ENCODE assay signal across 13 mouse cellular contexts in the genomic region with DNA sequence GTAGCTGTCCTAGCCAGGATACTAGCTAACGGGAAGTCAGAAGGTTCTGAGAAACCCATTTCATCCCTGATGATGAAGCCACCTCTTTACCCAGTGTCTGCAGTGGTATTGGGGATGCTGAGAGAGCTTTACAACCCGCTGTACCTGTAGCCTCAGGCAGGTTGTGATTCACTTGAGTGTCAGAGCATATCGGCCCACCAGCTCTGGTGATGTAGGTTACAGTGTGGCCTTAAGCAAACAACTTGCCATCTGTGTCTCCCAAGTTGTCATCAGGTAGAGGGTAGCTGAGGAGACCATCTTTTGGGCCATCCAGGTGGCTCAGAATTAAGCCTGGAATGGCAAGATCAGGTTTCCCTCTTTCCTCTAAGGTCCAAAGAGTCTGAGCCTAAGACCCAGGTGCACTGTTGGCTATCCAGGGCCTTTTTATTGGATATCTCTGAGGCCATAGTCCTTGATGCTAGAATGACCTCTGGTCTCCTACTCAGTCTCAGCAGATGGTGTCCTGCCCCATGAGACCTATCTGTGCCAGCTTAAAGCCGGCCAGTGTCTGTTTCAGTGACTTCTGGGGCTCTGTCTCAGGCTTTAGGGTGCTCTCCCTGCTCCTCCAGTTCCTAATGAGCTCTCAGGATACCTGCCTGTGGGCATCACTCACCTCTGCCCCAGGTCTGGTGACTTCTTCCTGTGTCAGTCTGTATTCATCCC. TPM values are rescaled to one million over a fixed set of nuclear protein-coding genes. Genes with fewer than 3 reads are reported as not detected.
DNase-seq lines count a peak whose midpoint lies in the region; ATAC-seq and TF ChIP-seq lines count a peak whose summit lies in the region.
"Had no signal": no experiment of that assay in that cellular context is flagged by ENCODE, and none has a peak within 500 bp of the region (broad histone marks: within the 10 kb centered on the region; RNA-seq: fewer than 3 reads in every experiment).

No protein-coding gene starts in this region.

- no peak for TF ChIP-seq POLR2A in myocyte (IDR thresholded peaks at IDR 0.05; ENCODE audit: insufficient read length, low read depth)

- H3K4me3 ChIP-seq in intestine, embryonic 15.5 days (replicated peaks): no peak overlapping the region
- no peak overlapping the region for H3K4me3 ChIP-seq in intestine, postnatal 0 days (ENCODE audit: low read depth, low read length)
- no peak overlapping the region for H3K4me3 ChIP-seq in embryonic facial prominence, embryonic 10.5 days
- H3K4me3 ChIP-seq in myocyte: no peak overlapping the region
- H3K4me3 ChIP-seq in forebrain, embryonic 11.5 days (ENCODE audit: low read depth, low read length): no peak overlapping the region
- H3K4me3 ChIP-seq: forebrain, embryonic 13.5 days; heart, embryonic 12.5 days; hindbrain, embryonic 10.5 days had no signal

- H3ac ChIP-seq in myocyte (ENCODE audit: control insufficient read depth, insufficient read length): no peak overlapping the region

- peaks cover 14% of the 10 kb centered on the region; the same call in 1 of the 2 replicates for H3K36me3 ChIP-seq in intestine, embryonic 15.5 days
- peaks cover 18% of the 10 kb centered on the region; the same call in 1 of the 2 replicates for H3K36me3 ChIP-seq in intestine, postnatal 0 days (ENCODE audit: control insufficient read depth, insufficient read depth)
- H3K36me3 ChIP-seq in embryonic facial prominence, embryonic 10.5 days (replicated peaks): peaks cover 45% of the 10 kb centered on the region
- peaks cover 4% of the 10 kb centered on the region for H3K36me3 ChIP-seq in myocyte (ENCODE audit: control insufficient read depth, insufficient read depth)
- H3K36me3 ChIP-seq in forebrain, embryonic 11.5 days (ENCODE audit: control insufficient read depth, insufficient read depth, low read length): peaks cover 3% of the 10 kb centered on the region; the same call in 1 of the 2 replicates

- no peak for TF ChIP-seq CTCF in intestine, postnatal 0 days (IDR thresholded peaks at IDR 0.05; ENCODE audit: low read depth)

- H3K79me2 ChIP-seq in myocyte (ENCODE audit: control insufficient read depth, insufficient read depth): no peaks in the 10 kb centered on the region

- ATAC-seq in intestine, embryonic 15.5 days: no peak
- ATAC-seq in intestine, postnatal 0 days: no peak
- ATAC-seq in forebrain, embryonic 11.5 days (replicated peaks; ENCODE audit: low FRiP score): no peak
- ATAC-seq: forebrain, embryonic 13.5 days had no signal

- 0 out of 2 replicates have a peak overlapping the region, but pooled peaks have one; percentile 1 for H3K27ac ChIP-seq in intestine, embryonic 15.5 days
- no peak overlapping the region for H3K27ac ChIP-seq in intestine, postnatal 0 days (ENCODE audit: low read depth, low read length)
- H3K27ac ChIP-seq in embryonic facial prominence, embryonic 10.5 days (replicated peaks): 0 out of 2 replicates have a peak overlapping the region, but pooled peaks have one; percentile 41
- H3K27ac ChIP-seq in forebrain, embryonic 11.5 days (ENCODE audit: low read depth, low read length): no peak overlapping the region
- H3K27ac ChIP-seq: forebrain, embryonic 13.5 days; hindbrain, embryonic 14.5 days had no signal

- no peak overlapping the region for H3K9ac ChIP-seq in intestine, embryonic 15.5 days
- no peak overlapping the region for H3K9ac ChIP-seq in intestine, postnatal 0 days (ENCODE audit: low read depth, low read length)
- no peak overlapping the region for H3K9ac ChIP-seq in forebrain, embryonic 11.5 days (ENCODE audit: low read length)
- H3K9ac ChIP-seq: forebrain, embryonic 13.5 days; forebrain, postnatal 0 days; heart, embryonic 12.5 days; hindbrain, embryonic 14.5 days had no signal

- 80% methylated on average over 4 of the region's 4 CpGs for WGBS in intestine, embryonic 15.5 days
- 87% methylated on average over 4 of the region's 4 CpGs for WGBS in intestine, postnatal 0 days
- 87% methylated on average over 4 of the region's 4 CpGs for WGBS in embryonic facial prominence, embryonic 10.5 days
- WGBS in forebrain, embryonic 11.5 days: 80% methylated on average over 4 of the region's 4 CpGs

- no peaks in the 10 kb centered on the region for H3K9me3 ChIP-seq in intestine, embryonic 15.5 days
- H3K9me3 ChIP-seq in intestine, postnatal 0 days (ENCODE audit: control insufficient read depth): no peaks in the 10 kb centered on the region
- H3K9me3 ChIP-seq in embryonic facial prominence, embryonic 10.5 days: no peaks in the 10 kb centered on the region
- H3K9me3 ChIP-seq in forebrain, embryonic 11.5 days (ENCODE audit: control insufficient read depth, low read length): no peaks in the 10 kb centered on the region
- H3K9me3 ChIP-seq: forebrain, embryonic 13.5 days; heart, embryonic 12.5 days; hindbrain, embryonic 10.5 days had no signal

- peaks cover 11% of the 10 kb centered on the region; the same call in 1 of the 2 replicates for H3K4me1 ChIP-seq in intestine, embryonic 15.5 days (replicated peaks)
- H3K4me1 ChIP-seq in intestine, postnatal 0 days (replicated peaks; ENCODE audit: control insufficient read depth, insufficient read depth, low read length): no peaks in the 10 kb centered on the region; the same call in 1 of the 2 replicates
- peaks cover 11% of the 10 kb centered on the region for H3K4me1 ChIP-seq in embryonic facial prominence, embryonic 10.5 days
- no peaks in the 10 kb centered on the region for H3K4me1 ChIP-seq in forebrain, embryonic 11.5 days (replicated peaks; ENCODE audit: control insufficient read depth, insufficient read depth, low read length)
- H3K4me1 ChIP-seq: forebrain, embryonic 13.5 days had no signal

- no peak overlapping the region for H3K4me2 ChIP-seq in intestine, embryonic 15.5 days (replicated peaks)
- no peak overlapping the region for H3K4me2 ChIP-seq in intestine, postnatal 0 days (replicated peaks; ENCODE audit: low read depth)
- no peak overlapping the region for H3K4me2 ChIP-seq in myocyte (ENCODE audit: low read depth)
- H3K4me2 ChIP-seq in forebrain, embryonic 11.5 days (ENCODE audit: low read depth, low read length, severe bottlenecking): no peak overlapping the region
- H3K4me2 ChIP-seq: forebrain, embryonic 13.5 days; heart, embryonic 12.5 days; hindbrain, embryonic 14.5 days had no signal

- DNase-seq in adipocyte (ENCODE audit: low spot score): peak; percentile 70
- no peak for DNase-seq in embryonic facial prominence, embryonic 10.5 days (ENCODE audit: low spot score)
- no peak for DNase-seq in spleen, adult 12 weeks (ENCODE audit: low spot score)
- DNase-seq in forebrain, embryonic 11.5 days (ENCODE audit: low spot score): no peak
- DNase-seq: kidney, adult 18-20 months had no signal

- no peaks in the 10 kb centered on the region for H3K27me3 ChIP-seq in intestine, embryonic 15.5 days (replicated peaks)
- H3K27me3 ChIP-seq in intestine, postnatal 0 days (replicated peaks; ENCODE audit: control insufficient read depth, insufficient read depth, low read length): no peaks in the 10 kb centered on the region
- no peaks in the 10 kb centered on the region for H3K27me3 ChIP-seq in embryonic facial prominence, embryonic 10.5 days (replicated peaks; ENCODE audit: low read depth, poor library complexity, severe bottlenecking)
- no peaks in the 10 kb centered on the region for H3K27me3 ChIP-seq in myocyte (ENCODE audit: control insufficient read depth, insufficient read depth, insufficient read length)
- H3K27me3 ChIP-seq in forebrain, embryonic 11.5 days (ENCODE audit: control insufficient read depth, insufficient read depth, low read length): no peaks in the 10 kb centered on the region
- H3K27me3 ChIP-seq: forebrain, embryonic 13.5 days; heart, embryonic 12.5 days had no signal

TF ChIP-seq in myocyte, 11 proteins besides CTCF, POLR2A, EP300 and RAD21:
- no peak for TF ChIP-seq REST (IDR thresholded peaks at IDR 0.05; ENCODE audit: insufficient read depth, insufficient read length)
- peak; percentile 63 for TF ChIP-seq POLR2AphosphoS2 (IDR thresholded peaks at IDR 0.05; ENCODE audit: insufficient read length, low read depth)

RNA-seq across cellular contexts. Expression of a gene that starts 21.9 kb away (rescaled TPM):
- 8.1 and 8.5 TPM in 2 replicates for polyA plus RNA-seq in intestine, embryonic 15.5 days (2015; fragmentation: Nextera tagmentation; extraction: Ambion mirVana)
- polyA plus RNA-seq in intestine, postnatal 0 days (2015; fragmentation: Nextera tagmentation; extraction: Ambion mirVana): 3.6 and 4.6 TPM in 2 replicates
- 10.0 and 10.2 TPM in 2 replicates for polyA plus RNA-seq in embryonic facial prominence, embryonic 10.5 days (2016; fragmentation: Nextera tagmentation; extraction: Ambion mirVana)
- 5.1 TPM for polyA plus RNA-seq in myocyte (2012; fragmentation: generic; extraction: Trizol)
- polyA plus RNA-seq in forebrain, embryonic 11.5 days (2014; fragmentation: Nextera tagmentation; extraction: Ambion mirVana): 10.5 and 12.0 TPM in 2 replicates

RNA-seq across cellular contexts. Expression of a gene that starts 27.5 kb away (rescaled TPM):
- polyA plus RNA-seq in intestine, embryonic 15.5 days (2015; fragmentation: Nextera tagmentation; extraction: Ambion mirVana): 13.5 and 13.9 TPM in 2 replicates
- 4.0 and 4.4 TPM in 2 replicates for polyA plus RNA-seq in intestine, postnatal 0 days (2015; fragmentation: Nextera tagmentation; extraction: Ambion mirVana)
- 7.1 and 7.6 TPM in 2 replicates for polyA plus RNA-seq in embryonic facial prominence, embryonic 10.5 days (2016; fragmentation: Nextera tagmentation; extraction: Ambion mirVana)
- polyA plus RNA-seq in myocyte (2012; fragmentation: generic; extraction: Trizol): 0.64 TPM
- 4.3 and 4.7 TPM in 2 replicates for polyA plus RNA-seq in forebrain, embryonic 11.5 days (2014; fragmentation: Nextera tagmentation; extraction: Ambion mirVana)

RNA-seq across cellular contexts. Expression of a gene that starts 29.9 kb away (rescaled TPM):
- 13.2 and 13.8 TPM in 2 replicates for polyA plus RNA-seq in intestine, embryonic 15.5 days (2015; fragmentation: Nextera tagmentation; extraction: Ambion mirVana)
- polyA plus RNA-seq in intestine, postnatal 0 days (2015; fragmentation: Nextera tagmentation; extraction: Ambion mirVana): 19.7 and 21.4 TPM in 2 replicates
- 10.9 and 11.0 TPM in 2 replicates for polyA plus RNA-seq in embryonic facial prominence, embryonic 10.5 days (2016; fragmentation: Nextera tagmentation; extraction: Ambion mirVana)
- polyA plus RNA-seq in myocyte (2012; fragmentation: generic; extraction: Trizol): 20.8 TPM
- polyA plus RNA-seq in forebrain, embryonic 11.5 days (2014; fragmentation: Nextera tagmentation; extraction: Ambion mirVana): 15.5 and 15.6 TPM in 2 replicates

Comparison
In these comparisons a context has a peak if more than half of its experiments do, and no peak if none do; other contexts are left out.
1. H3K27ac ChIP-seq: peak in intestine, embryonic 15.5 days (single experiment) and embryonic facial prominence, embryonic 10.5 days (single experiment); none in intestine, postnatal 0 days (single experiment) and forebrain, embryonic 11.5 days (single experiment).